Mouse (Mus musculus): ENCODE measurements around the gene Slc5a4b. TPM values are rescaled to one million over a fixed set of nuclear protein-coding genes. Genes with fewer than 3 reads are reported as not detected.
"Not testable (repeated sequence)": the region's sequence is repeated elsewhere in the genome, so short reads cannot be mapped to it uniquely, and the experiment has no call there.

Slc5a4b gene
- polyA plus RNA-seq, 1 experiment from 2014 or later, result 0.20 TPM

DNA sequence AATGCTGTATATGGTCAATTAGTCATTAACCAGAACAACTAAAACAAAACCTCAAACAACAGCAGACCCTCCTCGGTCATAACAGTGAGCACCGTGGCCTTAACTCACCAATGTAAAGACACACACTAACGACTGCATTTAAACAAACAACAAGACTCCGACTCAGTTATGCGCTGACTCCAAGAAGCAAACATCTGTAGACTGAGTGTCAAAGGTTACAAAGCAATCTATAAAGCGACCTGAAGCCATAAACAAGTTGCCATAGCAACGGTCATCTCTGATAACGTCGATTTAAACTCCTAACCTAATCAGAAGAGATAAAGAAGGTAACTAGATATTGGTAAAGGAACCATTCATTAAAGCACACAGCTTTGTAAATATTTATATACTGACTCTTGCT, 13.4 kb downstream of the Slc5a4b start:
- ATAC-seq (ENCODE audit: low read depth), result no peak
- H3K9ac ChIP-seq, result no peak overlapping the region
- no peak overlapping the region for H3K4me3 ChIP-seq (replicated peaks)
- no peak for DNase-seq
- WGBS (ENCODE audit: insufficient replicate concordance), result 55% methylated on average over 9 of the region's 9 CpGs
- H3K27me3 ChIP-seq, result no peaks in the 10 kb centered on the region
- no peaks in the 10 kb centered on the region for H3K9me3 ChIP-seq (replicated peaks)
- H3K36me3 ChIP-seq, result no peaks in the 10 kb centered on the region
- no peak overlapping the region for H3K27ac ChIP-seq
- H3K4me2 ChIP-seq, result no peak overlapping the region
- H3K4me1 ChIP-seq (replicated peaks), result no peaks in the 10 kb centered on the region

DNA sequence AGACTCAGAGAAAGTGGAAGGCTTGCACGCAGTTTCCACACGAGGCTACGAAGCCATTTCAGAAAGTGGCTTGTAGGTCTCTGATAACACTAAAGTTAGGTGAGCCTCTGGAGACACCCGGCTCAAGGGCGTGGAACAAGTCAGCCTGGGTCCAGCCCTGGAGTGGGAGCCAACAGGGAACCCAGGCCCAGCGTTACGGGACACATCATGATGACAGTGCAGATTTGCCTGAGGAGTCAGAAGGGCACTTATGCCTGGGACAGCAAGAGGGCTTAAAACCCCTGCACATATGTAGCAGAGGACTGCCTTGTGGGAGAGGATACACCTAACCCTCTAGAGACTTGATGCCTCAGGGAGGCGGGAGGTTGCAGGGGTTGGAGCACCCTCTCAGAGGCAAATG, 14.2 kb downstream of the Slc5a4b start:
- Histone ChIP-seq H3K27ac (no peak overlapping the region), H3K4me2 (no peak overlapping the region), H3K4me3 (replicated peaks) (no peak overlapping the region), H3K9ac (no peak overlapping the region), H3K9me3 (replicated peaks) (no peaks in the 10 kb centered on the region), H3K4me1 (replicated peaks) (no peaks in the 10 kb centered on the region), H3K27me3 (no peaks in the 10 kb centered on the region), H3K36me3 (no peaks in the 10 kb centered on the region)
- WGBS (ENCODE audit: insufficient replicate concordance), result 70% methylated on average over 8 of the region's 8 CpGs
- DNase-seq, result peak; percentile 5
- ATAC-seq (ENCODE audit: low read depth), result 0 out of 2 replicates have a peak, but pooled peaks have one; percentile 26

DNA sequence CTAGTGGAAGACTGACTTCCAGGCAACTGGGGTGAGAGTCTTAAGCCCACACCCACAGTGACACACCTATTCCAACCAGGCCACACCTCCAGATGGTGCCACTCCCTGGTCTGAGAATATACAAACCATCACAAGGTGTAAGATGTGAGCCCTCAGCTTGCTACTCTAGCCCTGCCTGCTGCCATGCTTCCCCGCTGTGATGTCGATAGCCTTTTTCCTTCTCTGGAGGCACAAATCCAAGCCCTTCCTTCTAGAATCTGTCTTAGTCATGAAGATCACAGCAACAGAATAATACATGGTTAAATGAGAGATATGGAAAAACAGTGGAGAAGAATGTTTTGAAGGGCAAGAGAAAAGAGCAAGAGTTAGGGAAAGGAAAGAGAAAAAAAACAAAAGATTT, 33.8 kb downstream of the Slc5a4b start:
- not testable (repeated sequence) for H3K27ac ChIP-seq; H3K9me3 ChIP-seq (replicated peaks); H3K4me1 ChIP-seq (replicated peaks); H3K36me3 ChIP-seq; ATAC-seq (ENCODE audit: low read depth); H3K27me3 ChIP-seq; H3K4me2 ChIP-seq; H3K9ac ChIP-seq; DNase-seq; H3K4me3 ChIP-seq (replicated peaks)
- WGBS (ENCODE audit: insufficient replicate concordance), result 77% methylated on average over 2 of the region's 2 CpGs

DNA sequence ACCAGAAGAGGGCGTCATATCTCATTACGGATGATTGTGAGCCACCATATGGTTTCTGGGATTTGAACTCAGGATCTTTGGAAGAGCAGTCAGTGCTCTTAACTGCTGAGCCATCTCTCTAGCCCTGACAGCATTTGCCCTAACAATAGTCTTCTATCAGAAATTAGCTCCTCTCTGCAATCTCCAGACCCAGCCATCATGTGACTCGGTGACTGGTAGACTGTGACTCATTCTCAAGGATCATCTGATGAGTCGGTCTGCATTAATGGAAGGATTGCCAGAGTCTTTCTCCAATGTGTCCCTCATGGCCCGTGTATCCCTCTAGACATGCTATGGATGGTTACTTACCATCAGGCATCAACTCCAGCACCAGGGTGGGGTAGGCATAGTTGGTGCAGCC, 38.7 kb downstream of the Slc5a4b start:
- not testable (repeated sequence) for H3K9me3 ChIP-seq (replicated peaks); H3K36me3 ChIP-seq; ATAC-seq (ENCODE audit: low read depth); H3K4me1 ChIP-seq (replicated peaks); H3K9ac ChIP-seq; DNase-seq; H3K4me2 ChIP-seq; H3K27me3 ChIP-seq; H3K4me3 ChIP-seq (replicated peaks); H3K27ac ChIP-seq
- WGBS (ENCODE audit: insufficient replicate concordance), result 74% methylated on average over 5 of the region's 5 CpGs

DNA sequence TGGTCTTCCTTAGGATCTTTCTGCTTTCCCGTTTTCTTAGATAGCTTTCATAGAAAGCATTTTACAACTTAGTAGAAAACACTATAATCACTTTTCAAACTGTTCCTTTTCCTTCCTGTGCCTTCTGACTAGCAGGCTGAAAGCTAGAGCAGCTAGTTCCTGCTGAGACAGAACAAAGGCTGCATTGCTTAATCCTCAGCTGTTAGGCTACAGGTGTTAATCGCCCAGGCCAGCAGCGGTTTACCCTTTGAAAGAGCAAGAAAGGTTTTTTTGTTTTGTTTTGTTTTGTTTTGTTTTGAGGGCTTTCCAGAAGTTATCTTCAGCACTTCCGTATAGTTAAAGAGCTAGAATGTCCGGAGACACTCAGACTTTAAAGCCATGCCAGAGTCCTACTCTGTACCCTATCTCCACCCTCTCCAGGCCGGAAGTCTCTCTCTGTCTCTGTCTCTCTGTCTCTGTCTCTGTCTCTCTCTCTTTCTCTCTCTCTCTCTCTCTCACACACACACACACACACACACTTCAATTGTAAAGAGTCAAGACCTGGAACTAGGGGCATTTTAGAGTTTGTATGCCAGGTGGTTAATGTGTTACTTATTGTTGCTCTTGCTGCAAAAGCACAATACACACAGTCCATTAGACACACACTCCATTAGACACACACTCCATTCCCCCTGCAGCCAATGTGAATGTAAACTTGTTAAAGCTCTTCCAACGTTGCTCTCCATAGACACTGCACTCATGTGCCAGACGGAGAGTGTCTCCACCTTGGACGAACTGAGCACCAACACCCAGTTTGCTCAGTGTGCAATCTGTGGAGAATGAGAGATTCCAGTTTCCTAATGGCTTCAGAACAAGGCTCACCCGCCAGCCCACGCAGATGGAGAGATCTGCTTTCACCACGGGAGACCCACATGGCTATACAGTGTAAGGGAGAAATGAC, 42.8 kb downstream of the Slc5a4b start:
- no peak for DNase-seq
- Histone ChIP-seq H3K27ac (peak overlapping the region; percentile 55), H3K9me3 (replicated peaks) (no peaks in the 10 kb centered on the region), H3K4me1 (replicated peaks) (peaks cover 3% of the 10 kb centered on the region; the same call in 1 of the 2 replicates), H3K27me3 (no peaks in the 10 kb centered on the region), H3K4me2 (no peak overlapping the region), H3K4me3 (replicated peaks) (no peak overlapping the region), H3K36me3 (no peaks in the 10 kb centered on the region), H3K9ac (no peak overlapping the region)
- peak; percentile 51 for ATAC-seq (ENCODE audit: low read depth)
- 31% methylated on average over 12 of the region's 12 CpGs for WGBS (ENCODE audit: insufficient replicate concordance)

DNA sequence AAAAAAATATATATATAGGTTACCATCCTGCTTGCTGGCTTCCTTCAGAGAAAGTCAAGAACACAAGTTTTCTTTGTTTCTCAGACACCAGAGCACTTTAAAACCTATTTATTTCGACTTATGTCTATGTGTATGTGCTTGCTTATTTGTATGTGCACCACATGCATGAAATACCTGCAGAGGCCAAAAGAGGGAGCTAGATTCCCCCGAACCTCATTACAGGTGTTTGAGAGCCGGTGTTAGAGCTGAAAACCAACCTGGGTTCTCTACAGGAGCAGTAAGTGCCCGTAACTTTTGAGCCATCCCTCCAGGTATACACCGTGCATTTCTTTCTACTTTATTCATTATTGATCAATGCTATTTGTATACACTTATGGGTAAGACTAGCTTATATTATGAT, 48.3 kb downstream of the Slc5a4b start:
- no peak overlapping the region for H3K9ac ChIP-seq
- H3K4me1 ChIP-seq (replicated peaks), result no peaks in the 10 kb centered on the region
- no peaks in the 10 kb centered on the region for H3K9me3 ChIP-seq (replicated peaks)
- no peak for DNase-seq
- no peaks in the 10 kb centered on the region for H3K36me3 ChIP-seq
- H3K4me2 ChIP-seq, result no peak overlapping the region
- no peak overlapping the region for H3K4me3 ChIP-seq (replicated peaks)
- no peak overlapping the region for H3K27ac ChIP-seq
- WGBS (ENCODE audit: insufficient replicate concordance), result 75% methylated on average over 5 of the region's 5 CpGs
- no peak for ATAC-seq (ENCODE audit: low read depth)
- no peaks in the 10 kb centered on the region for H3K27me3 ChIP-seq

DNA sequence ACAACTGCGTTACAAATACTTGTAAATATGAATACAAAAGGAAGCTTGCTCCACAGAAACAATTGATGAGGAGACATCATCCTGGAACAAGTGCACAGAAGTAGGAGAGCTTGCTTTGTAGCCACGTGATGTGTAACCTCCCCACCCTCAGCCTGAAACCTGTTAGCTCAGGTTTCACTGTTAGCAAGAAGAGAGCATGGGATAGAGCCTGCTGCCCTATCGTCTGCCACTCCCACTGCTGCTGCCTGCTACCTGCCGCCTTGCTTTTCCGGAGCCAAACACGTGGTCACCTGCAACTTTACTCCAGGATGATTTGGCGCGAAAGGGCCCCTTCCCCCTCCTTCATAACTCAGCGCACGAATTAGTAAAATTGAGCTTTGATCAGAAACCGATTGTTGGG, 58.9 kb downstream of the Slc5a4b start:
- DNase-seq, result no peak

DNA sequence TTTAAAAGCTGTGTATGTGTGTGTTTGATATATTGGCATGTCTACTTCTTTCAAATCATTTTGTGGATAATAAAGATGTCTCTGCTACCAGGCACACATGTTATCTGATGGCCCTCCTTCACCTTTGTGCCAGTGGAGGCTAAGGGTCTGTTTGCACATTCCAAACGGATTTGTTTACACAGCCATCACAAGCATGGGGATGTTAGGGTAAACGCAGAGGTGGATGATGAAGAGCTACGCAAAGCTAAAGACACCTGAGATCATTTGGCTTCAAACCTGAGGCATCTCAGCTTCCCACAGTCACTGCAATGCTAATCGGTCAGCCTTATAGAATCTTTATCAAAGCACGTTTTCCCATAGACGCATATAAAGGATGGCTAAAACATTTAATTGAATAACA, 61.8 kb downstream of the Slc5a4b start:
- H3K27ac ChIP-seq, result 0 out of 2 replicates have a peak overlapping the region, but pooled peaks have one; percentile 1
- 0 out of 2 replicates have a peak, but pooled peaks have one; percentile 22 for ATAC-seq (ENCODE audit: low read depth)
- peaks cover 5% of the 10 kb centered on the region; the same call in 1 of the 2 replicates for H3K36me3 ChIP-seq
- H3K9me3 ChIP-seq (replicated peaks), result no peaks in the 10 kb centered on the region
- no peaks in the 10 kb centered on the region for H3K27me3 ChIP-seq
- peaks cover 7% of the 10 kb centered on the region; the same call in 1 of the 2 replicates for H3K4me1 ChIP-seq (replicated peaks)
- no peak overlapping the region for H3K4me2 ChIP-seq
- no peak overlapping the region for H3K4me3 ChIP-seq (replicated peaks)
- H3K9ac ChIP-seq, result no peak overlapping the region
- WGBS (ENCODE audit: insufficient replicate concordance), result 42% methylated on average over 6 of the region's 6 CpGs
- no peak for DNase-seq

More for the DNA sequence above, 58.9 kb downstream of the Slc5a4b start:
- no peaks in the 10 kb centered on the region for H3K27me3 ChIP-seq
- H3K4me2 ChIP-seq, result no peak overlapping the region
- H3K27ac ChIP-seq, result no peak overlapping the region
- 66% methylated on average over 11 of the region's 11 CpGs for WGBS (ENCODE audit: insufficient replicate concordance)
- no peak for ATAC-seq (ENCODE audit: low read depth)
- no peaks in the 10 kb centered on the region for H3K36me3 ChIP-seq
- H3K9me3 ChIP-seq (replicated peaks), result no peaks in the 10 kb centered on the region
- 0 out of 2 replicates have a peak, but pooled peaks cover 3% of the 10 kb centered on the region for H3K4me1 ChIP-seq (replicated peaks)
- H3K9ac ChIP-seq, result no peak overlapping the region
- H3K4me3 ChIP-seq (replicated peaks), result no peak overlapping the region

DNA sequence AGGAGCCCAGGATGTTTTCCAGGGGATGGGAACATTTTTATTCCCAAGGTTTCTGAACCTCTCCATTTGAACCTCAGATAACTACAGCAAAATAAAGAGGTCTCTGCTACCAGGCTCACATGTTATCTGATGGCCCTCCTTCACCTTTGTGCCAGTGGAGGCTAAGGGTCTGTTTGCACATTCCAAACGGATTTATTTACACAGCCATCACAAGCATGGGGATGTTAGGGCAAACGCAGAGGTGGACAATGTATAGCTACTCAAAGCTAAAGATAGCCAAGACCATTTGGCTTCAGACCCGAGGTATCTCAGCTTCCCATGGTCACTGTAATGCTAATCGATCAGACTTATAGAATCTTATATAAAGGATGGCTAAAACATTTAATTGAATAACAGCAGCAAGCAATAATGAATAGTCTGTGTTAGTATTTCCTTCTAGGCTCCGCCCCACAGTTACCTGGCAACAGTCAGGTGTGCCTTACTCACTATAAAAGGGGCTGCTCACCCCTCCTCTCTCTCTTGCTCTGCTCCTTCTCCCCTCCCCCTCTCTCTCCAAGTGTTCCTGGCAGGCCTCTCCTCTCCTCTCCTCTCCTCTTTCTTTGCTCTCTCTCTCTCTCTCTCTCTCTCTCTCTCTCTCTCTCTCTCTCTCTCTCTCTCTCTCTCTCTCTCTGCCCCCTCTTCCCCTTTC, 63.4 kb downstream of the Slc5a4b start:
- WGBS (ENCODE audit: insufficient replicate concordance), result 31% methylated on average over 5 of the region's 5 CpGs
- no peaks in the 10 kb centered on the region for H3K27me3 ChIP-seq
- DNase-seq, result no peak
- no peak overlapping the region for H3K9ac ChIP-seq
- H3K4me3 ChIP-seq (replicated peaks), result no peak overlapping the region
- ATAC-seq (ENCODE audit: low read depth), result peak; percentile 77
- peaks cover 7% of the 10 kb centered on the region; the same call in 1 of the 2 replicates for H3K4me1 ChIP-seq (replicated peaks)
- peaks cover 16% of the 10 kb centered on the region for H3K36me3 ChIP-seq
- no peak overlapping the region for H3K4me2 ChIP-seq
- peak overlapping the region; percentile 59 for H3K27ac ChIP-seq
- H3K9me3 ChIP-seq (replicated peaks), result no peaks in the 10 kb centered on the region

DNA sequence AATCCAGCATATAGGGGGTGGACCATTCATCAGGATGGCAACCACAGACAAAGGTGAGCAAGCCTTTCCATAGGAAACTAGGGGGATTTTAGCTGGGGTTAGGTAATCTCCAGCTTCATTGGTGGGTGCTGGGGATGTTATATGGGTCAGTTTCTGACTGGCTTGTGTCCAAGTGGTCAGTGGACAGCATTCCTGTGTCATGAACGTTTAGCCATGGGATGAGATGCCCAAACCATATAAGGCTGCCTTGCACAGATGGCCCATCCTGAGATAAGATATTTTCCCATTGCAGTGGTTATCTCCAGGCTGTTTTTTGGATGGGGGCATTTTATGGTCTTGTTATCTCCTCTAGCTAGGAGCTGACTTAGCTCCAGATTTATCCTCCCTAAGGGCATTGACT, 64.0 kb downstream of the Slc5a4b start:
- H3K4me2 ChIP-seq, result no peak overlapping the region
- H3K27me3 ChIP-seq, result no peaks in the 10 kb centered on the region
- peak overlapping the region; percentile 59 for H3K27ac ChIP-seq
- no peak for DNase-seq
- H3K4me1 ChIP-seq (replicated peaks), result peaks cover 7% of the 10 kb centered on the region; the same call in 1 of the 2 replicates
- H3K9ac ChIP-seq, result no peak overlapping the region
- peak; percentile 54 for ATAC-seq (ENCODE audit: low read depth)
- no peak overlapping the region for H3K4me3 ChIP-seq (replicated peaks)
- no peaks in the 10 kb centered on the region for H3K9me3 ChIP-seq (replicated peaks)
- peaks cover 16% of the 10 kb centered on the region for H3K36me3 ChIP-seq
- WGBS (ENCODE audit: insufficient replicate concordance), result 7% methylated on average over 1 of the region's 1 CpGs

DNA sequence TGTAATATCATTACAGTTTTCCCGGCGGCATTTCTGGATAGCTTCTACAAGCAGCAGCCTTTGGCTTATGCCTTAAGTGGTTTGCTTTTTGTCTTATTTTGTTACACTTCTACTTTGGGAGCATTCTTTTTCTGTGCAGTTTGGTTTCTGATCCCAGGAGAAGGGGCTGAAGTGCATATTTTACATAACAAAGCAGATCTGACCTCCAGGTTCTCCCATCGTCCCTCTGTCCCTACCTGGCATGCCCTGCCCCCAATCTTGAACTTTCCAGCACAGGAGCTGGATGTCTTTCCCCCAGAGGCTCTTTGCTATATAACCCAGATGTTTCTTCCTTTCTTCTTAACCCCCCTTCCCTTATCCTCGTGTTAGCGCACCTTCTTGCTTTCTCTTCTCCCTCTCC, 65.4 kb downstream of the Slc5a4b start:
- no peak overlapping the region for H3K4me2 ChIP-seq
- H3K27ac ChIP-seq, result peak overlapping the region; percentile 59
- H3K9me3 ChIP-seq (replicated peaks), result no peaks in the 10 kb centered on the region
- peaks cover 12% of the 10 kb centered on the region; the same call in 1 of the 2 replicates for H3K4me1 ChIP-seq (replicated peaks)
- DNase-seq (no peak), ATAC-seq (ENCODE audit: low read depth) (no peak)
- H3K36me3 ChIP-seq, result peaks cover 29% of the 10 kb centered on the region
- no peak overlapping the region for H3K4me3 ChIP-seq (replicated peaks)
- WGBS (ENCODE audit: insufficient replicate concordance), result 47% methylated on average over 5 of the region's 5 CpGs
- no peaks in the 10 kb centered on the region for H3K27me3 ChIP-seq
- no peak overlapping the region for H3K9ac ChIP-seq
